Mouse (Mus musculus) embryonic facial prominence, embryonic 10.5 days (tissue): Measurements from ENCODE around the gene Znhit1. TPM values are rescaled to one million over a fixed set of nuclear protein-coding genes. Genes with fewer than 3 reads are reported as not detected.

Source experiments
- DNase-seq: peaks from one replicate; pipeline ENCODE4 v3.0.0-alpha.2; 2017; ENCODE audit warnings: low spot score
- H3K27ac ChIP-seq: fragments of 300-500 bp; sonication (generic); replicated peaks from 2 replicates; pipeline ENCODE4 v1.5.1; 2016; ENCODE audit warnings: mild to moderate bottlenecking
- H3K27me3 ChIP-seq: fragments of 300-500 bp; sonication (generic); replicated peaks from 2 replicates; pipeline ENCODE4 v1.6.1; 2016; ENCODE audit warnings: low read depth, mild to moderate bottlenecking; ENCODE audit not compliant: poor library complexity, severe bottlenecking
- H3K36me3 ChIP-seq: fragments of 300-500 bp; sonication (generic); replicated peaks from 2 replicates; pipeline ENCODE4 v1.6.1; 2016; ENCODE audit warnings: mild to moderate bottlenecking, moderate library complexity
- H3K4me1 ChIP-seq: fragments of 300-500 bp; sonication (generic); 2 replicates; pipeline ENCODE4 v1.6.1; 2016
- H3K4me3 ChIP-seq: fragments of 300-500 bp; sonication (generic); 2 replicates; pipeline ENCODE4 v1.5.1; 2016; ENCODE audit warnings: mild to moderate bottlenecking, moderate library complexity
- H3K9me3 ChIP-seq: fragments of 300-500 bp; sonication (generic); 2 replicates; pipeline ENCODE4 v1.6.1; 2016; ENCODE audit warnings: mild to moderate bottlenecking
- WGBS: fragments of 180-500 bp; shearing (Covaris S2); methylation state at CpG from one replicate; pipeline ENCODE4 v1.1.7; 2016; 5-methylcytosine and 5-hydroxymethylcytosine counted together
- polyA plus RNA-seq: library from polyadenylated mRNA; unstranded; fragments of >200 nt; fragmentation: Nextera tagmentation; extraction: Ambion mirVana; gene quantifications from 2 replicates; pipeline ENCODE4 v1.2.1, GENCODE M21; 2016

The Znhit1 gene
- polyA plus RNA-seq, 1 experiment from 2014 or later = 117 TPM

DNA sequence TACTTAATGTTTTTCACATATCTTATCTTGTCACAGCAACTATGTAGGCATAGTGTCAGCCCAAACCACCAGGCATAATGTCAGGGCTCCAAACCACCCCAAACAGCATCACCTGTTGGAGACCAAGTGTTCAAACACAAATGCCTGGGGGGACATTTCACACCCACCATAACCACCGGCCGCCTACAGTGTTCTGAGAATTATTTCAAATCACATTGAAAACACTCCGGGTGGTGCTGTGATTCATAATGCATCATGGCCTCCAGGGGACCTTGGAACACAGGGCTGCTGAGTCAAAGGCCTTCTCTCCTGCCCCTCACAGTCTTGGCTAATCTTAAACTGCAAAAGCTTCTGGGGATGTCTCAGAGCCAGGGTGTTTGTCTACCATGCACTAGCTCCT, 28.1 kb upstream of the Znhit1 start:
- H3K27me3 ChIP-seq = no peaks in the 10 kb centered on the region
- H3K36me3 ChIP-seq = no peaks in the 10 kb centered on the region
- WGBS = 90% methylated on average over 3 of the region's 3 CpGs
- H3K4me1 ChIP-seq = no peaks in the 10 kb centered on the region
- no peak for DNase-seq
- no peak overlapping the region for H3K4me3 ChIP-seq
- no peak overlapping the region for H3K27ac ChIP-seq
- 0 out of 2 replicates have a peak, but pooled peaks cover 2% of the 10 kb centered on the region for H3K9me3 ChIP-seq

DNA sequence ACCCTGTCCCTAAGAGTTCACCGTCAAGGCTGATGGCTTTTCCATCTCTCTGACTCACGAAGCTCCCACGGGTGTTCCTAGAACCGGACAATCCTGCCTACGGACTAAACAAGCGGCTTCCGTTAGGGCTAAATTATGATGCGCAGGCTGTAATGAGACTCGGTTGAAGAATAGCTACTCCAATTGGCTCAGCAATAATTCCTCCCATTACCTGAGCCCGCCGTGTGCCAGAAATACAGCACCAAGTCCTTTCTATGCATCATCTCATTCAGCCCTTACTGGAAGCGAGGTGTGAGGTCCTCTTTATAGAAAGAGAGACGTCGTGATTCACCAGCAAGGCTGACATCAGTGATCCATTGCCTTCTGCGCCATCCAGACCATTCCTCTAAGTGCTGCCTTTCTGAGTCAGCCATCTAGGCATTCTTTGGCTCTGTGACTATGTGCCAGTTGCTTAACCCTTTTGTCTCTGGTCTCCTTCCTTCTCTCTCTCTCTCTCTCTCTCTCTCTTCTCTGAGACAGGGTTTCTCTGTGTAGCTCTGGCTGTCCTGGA, 24.7 kb upstream of the Znhit1 start:
- 0 out of 2 replicates have a peak, but pooled peaks cover 2% of the 10 kb centered on the region for H3K9me3 ChIP-seq
- no peaks in the 10 kb centered on the region for H3K36me3 ChIP-seq
- DNase-seq = no peak
- no peak overlapping the region for H3K4me3 ChIP-seq
- H3K27ac ChIP-seq = no peak overlapping the region
- no peaks in the 10 kb centered on the region for H3K4me1 ChIP-seq
- H3K27me3 ChIP-seq = no peaks in the 10 kb centered on the region
- 82% methylated on average over 15 of the region's 15 CpGs for WGBS

DNA sequence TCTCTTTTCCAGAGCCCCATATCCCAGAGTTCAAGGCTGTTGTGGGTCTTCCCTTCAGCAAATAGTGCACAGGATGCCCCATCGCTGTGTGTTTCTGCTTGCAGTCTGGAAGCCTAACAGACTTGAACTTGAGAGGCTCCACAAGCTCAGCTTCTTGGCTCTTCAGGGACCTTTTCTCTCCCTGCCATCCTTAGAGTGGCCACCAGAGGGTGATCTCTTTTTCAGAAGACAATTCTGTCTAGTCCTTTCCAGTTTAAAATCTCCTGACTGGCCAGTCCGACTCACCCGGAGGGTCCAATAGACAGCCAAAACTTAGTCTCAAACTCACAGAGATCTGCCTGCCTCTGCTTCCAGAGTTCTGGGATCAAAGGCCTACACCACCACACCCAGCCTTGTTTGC, 22.2 kb upstream of the Znhit1 start:
- 42% methylated on average over 3 of the region's 3 CpGs for WGBS
- Histone ChIP-seq H3K9me3 (no peaks in the 10 kb centered on the region), H3K4me1 (no peaks in the 10 kb centered on the region), H3K27me3 (no peaks in the 10 kb centered on the region), H3K36me3 (no peaks in the 10 kb centered on the region), H3K27ac (no peak overlapping the region), H3K4me3 (no peak overlapping the region)
- peak; percentile 61 for DNase-seq

DNA sequence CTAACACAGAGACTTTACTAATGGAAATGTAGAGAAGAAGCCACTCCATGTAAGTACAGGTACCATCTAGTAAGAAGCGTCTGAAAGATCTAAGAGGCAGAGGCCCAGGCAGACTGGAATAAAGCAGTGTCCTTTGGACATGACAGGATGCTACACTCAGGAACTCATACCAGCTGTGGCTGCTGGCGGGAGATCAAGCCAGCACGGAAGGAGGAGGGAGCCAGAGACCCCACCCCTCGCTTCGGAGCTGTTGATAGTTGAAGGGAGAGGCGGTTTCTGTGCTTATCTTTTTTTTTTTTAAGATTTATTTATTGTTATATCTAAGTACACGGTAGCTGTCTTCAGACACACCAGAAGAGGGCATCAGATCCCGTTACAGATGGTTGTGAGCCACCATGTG, 19.5 kb upstream of the Znhit1 start:
- WGBS = 65% methylated on average over 8 of the region's 8 CpGs

DNA sequence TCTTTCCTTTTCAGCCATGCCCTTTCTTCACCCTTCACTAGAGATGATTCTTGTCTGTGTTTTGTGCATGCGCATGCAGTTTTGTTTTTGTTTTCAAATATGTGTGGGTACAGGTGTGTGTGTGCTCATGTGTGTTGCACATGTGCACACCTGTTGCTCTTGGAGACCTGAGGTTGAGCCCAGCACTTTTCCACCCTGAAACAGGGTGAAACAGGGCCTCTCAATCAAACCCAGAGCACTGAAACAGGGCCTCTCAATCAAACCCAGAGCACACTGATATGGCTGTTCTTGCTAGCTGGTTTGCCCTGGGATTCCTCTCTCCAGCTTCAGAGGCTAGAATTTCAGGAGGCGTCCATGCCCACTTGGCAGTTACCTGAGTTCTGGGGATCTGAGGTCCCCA, 12.8 kb upstream of the Znhit1 start:
- Histone ChIP-seq H3K27me3 (no peaks in the 10 kb centered on the region), H3K9me3 (no peaks in the 10 kb centered on the region), H3K4me1 (peaks cover 23% of the 10 kb centered on the region), H3K4me3 (no peak overlapping the region), H3K36me3 (peaks cover 10% of the 10 kb centered on the region), H3K27ac (no peak overlapping the region)
- WGBS = 84% methylated on average over 2 of the region's 2 CpGs
- peak; percentile 40 for DNase-seq

More for the DNA sequence above, 19.5 kb upstream of the Znhit1 start:
- Histone ChIP-seq H3K4me1 (no peaks in the 10 kb centered on the region), H3K9me3 (no peaks in the 10 kb centered on the region), H3K27ac (no peak overlapping the region), H3K27me3 (no peaks in the 10 kb centered on the region), H3K36me3 (no peaks in the 10 kb centered on the region), H3K4me3 (no peak overlapping the region)
- no peak for DNase-seq

DNA sequence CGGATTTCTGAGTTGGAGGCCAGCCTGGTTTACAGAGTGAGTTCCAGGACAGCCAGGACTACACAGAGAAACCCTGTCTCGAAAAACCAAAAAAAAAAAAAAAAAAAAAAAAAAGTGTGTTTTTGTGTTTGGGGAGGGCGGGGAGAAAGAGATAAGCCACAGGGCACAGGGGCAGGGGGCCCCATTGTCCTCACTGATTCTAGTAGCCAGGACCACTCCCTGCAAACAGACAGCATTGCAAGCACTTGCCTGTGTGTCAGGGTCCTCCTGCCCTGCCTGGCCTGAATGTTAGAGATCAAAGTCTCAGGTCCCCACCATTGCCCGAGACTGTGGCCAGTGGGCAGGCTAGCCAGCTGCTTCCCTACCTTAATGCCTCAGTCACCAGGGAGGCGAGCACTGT, 11.6 kb upstream of the Znhit1 start:
- Histone ChIP-seq H3K27ac (no peak overlapping the region), H3K4me1 (peaks cover 23% of the 10 kb centered on the region), H3K4me3 (no peak overlapping the region), H3K36me3 (peaks cover 22% of the 10 kb centered on the region), H3K27me3 (no peaks in the 10 kb centered on the region), H3K9me3 (no peaks in the 10 kb centered on the region)
- 68% methylated on average over 5 of the region's 5 CpGs for WGBS
- no peak for DNase-seq

DNA sequence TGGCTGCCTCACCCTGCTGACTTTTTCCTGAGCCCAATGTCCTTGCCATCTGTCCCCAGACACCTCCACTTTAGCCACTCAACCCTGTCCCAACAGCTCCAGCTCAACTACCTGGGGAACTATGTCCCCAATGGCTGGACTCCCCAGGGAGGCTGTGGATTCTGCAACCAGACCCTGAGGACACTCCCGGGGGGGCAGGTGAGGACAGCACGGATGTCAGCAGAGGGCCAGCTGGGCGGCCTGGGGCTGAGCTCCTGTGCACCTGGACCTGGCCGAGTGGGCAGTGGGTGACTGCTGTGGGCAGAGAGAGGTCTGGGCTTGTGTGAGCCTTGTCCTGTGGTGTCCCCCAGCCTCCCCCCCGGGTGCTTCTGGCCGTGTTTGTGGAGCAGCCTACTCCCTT, 2.0 kb upstream of the Znhit1 start:
- no peak for DNase-seq
- Histone ChIP-seq H3K9me3 (no peaks in the 10 kb centered on the region), H3K27me3 (no peaks in the 10 kb centered on the region), H3K27ac (no peak overlapping the region), H3K36me3 (peaks cover 64% of the 10 kb centered on the region), H3K4me3 (no peak overlapping the region), H3K4me1 (peaks cover 22% of the 10 kb centered on the region)
- 91% methylated on average over 6 of the region's 6 CpGs for WGBS

DNA sequence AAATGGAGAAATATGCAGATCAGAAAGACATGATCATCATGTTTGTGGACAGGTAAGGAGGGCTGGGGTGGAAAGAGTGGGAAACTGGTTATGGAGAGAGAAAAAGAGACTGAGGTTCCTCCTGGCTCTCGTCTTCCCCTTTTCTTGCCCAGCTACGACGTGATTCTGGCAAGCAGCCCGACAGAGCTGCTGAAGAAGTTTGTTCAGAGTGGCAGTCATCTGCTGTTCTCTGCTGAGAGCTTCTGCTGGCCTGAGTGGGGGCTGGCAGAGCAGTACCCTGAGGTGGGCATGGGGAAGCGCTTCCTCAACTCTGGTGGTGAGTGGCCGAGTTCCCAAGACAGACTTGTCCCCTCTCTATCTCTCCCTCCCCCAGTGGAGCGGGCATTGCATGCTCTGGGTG, 599 bp upstream of the Znhit1 start:
- DNase-seq = no peak
- 0 out of 2 replicates have a peak overlapping the region, but pooled peaks have one; percentile 99 for H3K27ac ChIP-seq
- no peaks in the 10 kb centered on the region for H3K9me3 ChIP-seq
- WGBS = 83% methylated on average over 7 of the region's 7 CpGs
- H3K4me1 ChIP-seq = peaks cover 22% of the 10 kb centered on the region
- peak overlapping the region; percentile 94 for H3K4me3 ChIP-seq
- H3K27me3 ChIP-seq = no peaks in the 10 kb centered on the region
- peaks cover 63% of the 10 kb centered on the region for H3K36me3 ChIP-seq

DNA sequence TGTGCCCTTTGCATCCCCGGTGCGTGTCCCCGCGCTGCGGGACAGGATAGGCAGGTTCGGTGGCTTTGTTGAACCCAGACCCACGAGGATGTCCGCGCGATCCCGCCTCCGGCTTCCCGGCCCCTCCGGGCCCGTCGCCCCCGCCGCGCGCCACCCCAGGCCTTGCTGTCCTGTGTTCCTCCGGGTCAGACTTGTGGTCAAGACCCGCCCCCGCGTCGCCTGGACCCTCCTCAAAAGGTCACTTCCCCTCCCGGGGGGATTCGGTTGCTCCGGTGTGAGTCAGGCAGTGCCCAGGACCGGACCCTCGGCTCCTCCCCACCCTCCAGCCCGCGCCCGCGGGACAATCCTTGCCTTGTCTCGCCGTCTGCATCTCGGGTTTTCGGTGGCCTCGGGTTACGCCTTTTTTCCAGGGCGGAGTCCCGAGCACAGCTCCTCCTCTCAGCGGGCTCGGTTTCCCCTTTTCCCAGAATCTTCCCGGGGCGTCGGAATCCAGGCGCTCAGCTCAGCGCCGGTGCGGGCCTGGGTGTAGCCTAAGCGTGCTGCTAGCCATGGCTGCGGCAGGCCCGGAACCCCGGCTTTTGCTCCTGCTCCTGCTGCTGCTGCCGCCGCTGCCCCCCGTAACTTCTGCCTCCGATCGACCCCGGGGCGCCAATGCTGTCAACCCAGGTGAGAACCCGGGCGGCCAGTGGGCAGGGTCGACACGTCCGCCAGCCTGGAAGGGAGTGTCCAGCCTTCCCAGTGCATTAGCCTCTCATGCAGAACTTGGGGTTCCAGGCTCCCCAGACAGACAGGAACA, 485 bp downstream of the Znhit1 start:
- DNase-seq = peak; percentile 88
- Histone ChIP-seq H3K4me3 (peak overlapping the region; percentile 94), H3K9me3 (no peaks in the 10 kb centered on the region), H3K27me3 (no peaks in the 10 kb centered on the region), H3K27ac (peak overlapping the region; percentile 99), H3K36me3 (peaks cover 58% of the 10 kb centered on the region), H3K4me1 (peaks cover 22% of the 10 kb centered on the region)
- under 1% methylated on average over 67 of the region's 67 CpGs for WGBS

DNA sequence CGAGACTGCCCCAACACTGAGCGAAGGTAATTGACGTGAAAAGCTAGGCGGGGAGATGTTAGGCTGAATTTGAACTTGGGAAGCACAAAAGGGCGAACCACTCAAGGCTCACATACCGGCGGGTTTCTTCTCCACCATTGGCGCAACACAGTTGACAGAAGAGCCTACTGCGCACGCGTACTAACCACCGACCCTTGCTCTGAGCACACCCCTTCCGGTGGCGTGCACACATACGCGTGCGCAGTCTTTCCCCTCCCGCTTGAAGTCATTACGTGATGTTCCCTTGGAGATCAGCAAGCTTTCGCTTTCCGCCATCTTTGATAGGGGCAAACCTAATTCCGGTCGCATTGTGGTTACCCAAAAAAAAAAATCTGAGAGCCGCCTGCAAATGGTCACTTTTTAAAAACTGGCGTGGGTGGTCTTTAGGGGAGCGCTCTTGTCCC, 1.1 kb downstream of the Znhit1 start, which contains the start of gene Plod3:
Gene Plod3 (plus strand): TSS at position 325 of the 443 bp plus-strand sequence.
- peak within 1 kb of the TSS; percentile 94 for H3K4me3 ChIP-seq
- WGBS = under 1% methylated on average over 26 of the region's 26 CpGs
- H3K9me3 ChIP-seq = no peaks in the 10 kb centered on the region
- peak; percentile 98 for DNase-seq
- peaks cover 58% of the 10 kb centered on the region for H3K36me3 ChIP-seq
- peak within 1 kb of the TSS; percentile 99 for H3K27ac ChIP-seq
- peaks cover 22% of the 10 kb centered on the region for H3K4me1 ChIP-seq
- H3K27me3 ChIP-seq = no peaks in the 10 kb centered on the region

DNA sequence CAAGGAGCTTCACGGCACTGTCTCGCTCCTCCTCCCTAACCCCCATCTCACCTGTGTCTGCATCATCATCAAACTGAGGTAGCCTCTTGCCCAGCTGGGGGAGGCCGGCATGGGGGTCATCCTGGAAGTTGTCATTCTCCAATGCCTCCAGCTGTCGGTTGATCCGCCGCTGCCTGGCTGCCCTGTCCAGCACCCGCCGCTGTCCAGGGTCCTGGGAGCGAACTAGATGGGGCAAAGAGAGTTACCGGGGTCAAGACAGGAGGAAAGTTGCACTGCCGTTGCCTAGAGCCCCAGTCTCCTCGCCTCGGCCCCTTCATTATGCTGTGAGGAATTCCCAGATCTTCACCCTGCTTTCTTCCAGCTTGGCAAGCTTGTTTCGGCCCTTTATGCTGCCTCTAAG, 3.0 kb downstream of the Znhit1 start:
- 51% methylated on average over 14 of the region's 14 CpGs for WGBS
- no peaks in the 10 kb centered on the region for H3K27me3 ChIP-seq
- H3K9me3 ChIP-seq = no peaks in the 10 kb centered on the region
- H3K27ac ChIP-seq = no peak overlapping the region
- H3K36me3 ChIP-seq = peaks cover 58% of the 10 kb centered on the region
- peak; percentile 53 for DNase-seq
- no peak overlapping the region for H3K4me3 ChIP-seq
- H3K4me1 ChIP-seq = peaks cover 23% of the 10 kb centered on the region

DNA sequence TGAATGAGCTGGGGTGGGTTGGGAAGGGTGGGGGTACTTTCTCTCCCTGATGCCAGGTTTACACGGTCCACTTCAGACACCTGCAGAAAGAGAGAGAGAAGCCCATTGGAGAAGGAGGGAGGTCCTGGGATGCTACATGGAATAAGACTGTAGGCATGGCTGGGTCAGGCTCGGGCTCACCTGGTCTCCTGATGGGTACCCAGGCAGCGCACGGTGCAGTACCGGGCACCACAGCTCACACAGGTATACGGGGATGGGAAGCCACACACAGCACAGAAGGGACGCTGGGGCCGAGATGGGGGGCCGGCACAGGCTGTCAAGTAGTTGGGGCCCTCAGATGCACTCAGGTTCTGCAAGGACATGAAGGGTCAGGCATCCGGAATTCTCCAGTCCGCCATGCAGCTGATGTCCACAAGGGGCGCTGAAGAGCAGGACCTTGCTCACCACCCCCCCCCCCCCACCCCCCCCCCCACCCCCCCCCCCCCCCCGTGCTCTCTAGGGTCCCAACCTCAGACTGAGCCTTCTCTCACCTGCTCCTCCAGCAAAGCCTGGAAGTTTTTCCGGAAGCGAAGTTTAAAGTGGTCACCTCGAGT, 5.4 kb downstream of the Znhit1 start:
- no peaks in the 10 kb centered on the region for H3K9me3 ChIP-seq
- no peak overlapping the region for H3K4me3 ChIP-seq
- H3K4me1 ChIP-seq = peaks cover 15% of the 10 kb centered on the region
- peaks cover 53% of the 10 kb centered on the region for H3K36me3 ChIP-seq
- no peak overlapping the region for H3K27ac ChIP-seq
- H3K27me3 ChIP-seq = no peaks in the 10 kb centered on the region
- DNase-seq = peak; percentile 54
- WGBS = 51% methylated on average over 16 of the region's 16 CpGs

DNA sequence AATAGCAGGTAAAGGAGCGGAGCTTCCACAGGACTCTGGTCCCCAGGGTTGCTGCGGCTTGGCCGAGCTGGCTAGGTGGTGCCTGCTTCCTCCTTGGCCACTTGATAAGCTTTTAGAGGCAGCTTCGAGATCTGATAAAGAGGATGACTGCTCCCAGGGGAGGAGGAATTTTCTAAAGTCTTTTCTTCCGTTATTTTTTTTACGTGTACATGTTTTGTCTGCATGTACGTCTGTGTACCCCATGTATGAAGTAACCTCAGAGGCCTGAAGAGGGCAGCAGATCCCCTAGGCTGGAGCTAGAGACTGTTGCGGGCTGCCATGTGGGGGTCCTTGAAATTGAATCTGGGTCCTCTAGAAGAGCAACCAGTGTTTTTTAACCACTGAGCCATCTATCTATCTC, 6.8 kb downstream of the Znhit1 start:
- no peak for DNase-seq
- peaks cover 10% of the 10 kb centered on the region for H3K4me1 ChIP-seq
- no peak overlapping the region for H3K27ac ChIP-seq
- H3K27me3 ChIP-seq = no peaks in the 10 kb centered on the region
- 89% methylated on average over 8 of the region's 8 CpGs for WGBS
- peaks cover 53% of the 10 kb centered on the region for H3K36me3 ChIP-seq
- no peaks in the 10 kb centered on the region for H3K9me3 ChIP-seq
- no peak overlapping the region for H3K4me3 ChIP-seq
